Mouse (Mus musculus) retina, adult 2 months (tissue): ENCODE data around the gene Gm10409.
"Not testable (repeated sequence)": the region's sequence is repeated elsewhere in the genome, so short reads cannot be mapped to it uniquely, and the experiment has no call there.

Experiments
- DNase-seq: peaks from one replicate; pipeline ENCODE4 v3.0.0-alpha.2; 2012; ENCODE audit warnings: low read depth, low spot score

Gene Gm10409

DNA sequence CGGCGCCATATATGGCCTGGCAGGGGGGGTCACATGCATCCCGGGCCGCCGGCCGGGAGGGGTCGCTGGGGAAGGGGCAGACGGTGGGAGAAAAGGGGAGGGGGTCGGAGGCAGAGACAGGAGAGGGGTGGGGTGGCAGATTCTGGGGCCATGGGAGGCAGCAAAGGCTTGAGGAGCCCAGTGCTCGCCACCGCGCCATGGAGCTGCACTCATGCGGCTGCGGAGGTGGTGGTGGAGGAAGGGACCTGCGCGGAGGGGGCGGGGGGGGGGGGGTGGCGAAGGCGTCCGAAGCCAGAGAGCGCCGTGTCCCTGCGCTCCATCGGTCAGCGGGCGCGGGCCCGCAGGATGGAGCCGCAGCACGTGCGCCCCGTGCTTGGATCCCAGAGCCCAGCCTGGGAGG, at the start of gene Gm10409:
TSS of gene Gm10409 (plus strand) at position 301 of the 400 bp plus-strand sequence.
- not testable (repeated sequence) for DNase-seq

DNA sequence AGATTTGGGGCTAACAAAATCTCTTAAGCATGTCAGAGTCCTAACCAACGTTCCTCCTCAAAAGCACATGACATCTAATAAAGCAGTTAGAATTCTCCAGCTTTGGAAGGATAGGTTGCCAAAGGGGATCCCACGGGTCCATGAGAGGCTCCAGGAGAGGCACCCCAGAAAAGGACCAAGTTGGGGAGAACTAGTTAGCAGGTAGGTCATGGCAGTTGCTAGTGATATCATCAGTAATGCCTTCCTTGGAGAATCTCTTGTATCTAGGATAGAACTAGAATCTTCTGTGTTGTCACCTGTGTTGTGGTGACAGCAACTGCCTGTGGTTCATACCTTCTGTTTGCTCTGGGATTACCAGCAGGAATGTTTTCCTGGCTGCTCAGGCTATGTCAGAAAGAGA, 17.6 kb upstream of the Gm10409 start, which contains the start of gene Gm10413:
TSS of gene Gm10413 (plus strand) at position 301 of the 400 bp plus-strand sequence.
- not testable (repeated sequence) for DNase-seq

DNA sequence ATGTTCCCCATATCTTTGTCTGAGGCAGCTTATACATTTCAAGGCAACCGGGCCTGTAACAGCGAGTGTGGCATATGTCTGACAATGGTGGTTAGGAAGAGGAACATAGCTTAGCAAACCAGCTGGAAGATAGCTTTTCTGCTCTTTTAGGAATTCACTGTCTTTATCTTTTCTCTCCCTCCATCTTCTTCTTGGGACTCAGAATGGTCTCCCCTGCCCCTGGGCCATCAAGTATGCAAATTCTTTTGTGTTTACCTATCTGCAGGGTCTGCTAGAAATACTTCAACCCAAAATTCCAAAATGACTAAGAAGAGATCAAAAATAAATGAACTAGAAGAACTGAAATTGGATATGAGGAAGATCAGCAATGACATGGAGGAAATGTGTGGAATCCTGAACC, 15.4 kb downstream of the Gm10409 start, which contains the start of gene Gm3005:
TSS of gene Gm3005 (plus strand) at position 301 of the 400 bp plus-strand sequence.
- not testable (repeated sequence) for DNase-seq

DNA sequence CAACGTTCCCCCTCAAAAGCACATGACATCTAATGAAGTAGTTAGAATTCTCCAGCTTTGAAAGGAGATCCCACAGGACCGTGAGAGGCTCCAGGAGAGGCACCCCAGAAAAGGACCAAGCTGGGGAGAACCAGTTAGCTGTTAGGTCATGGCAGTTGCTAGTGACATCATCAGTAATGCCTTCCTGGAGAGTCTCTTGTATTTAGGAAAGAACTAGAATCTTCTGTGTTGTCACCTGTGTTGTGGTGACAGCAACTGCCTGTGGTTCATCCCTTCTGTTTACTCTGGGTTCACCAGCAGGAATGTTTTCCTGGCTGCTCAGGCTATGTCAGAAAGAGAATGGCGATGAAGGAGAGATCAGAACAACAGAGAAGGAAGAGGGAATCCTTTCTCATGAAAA, 36.7 kb downstream of the Gm10409 start, which contains the start of gene Gm10408:
TSS of gene Gm10408 (plus strand) at position 301 of the 400 bp plus-strand sequence.
- not testable (repeated sequence) for DNase-seq
